Mouse (Mus musculus) midbrain, embryonic 13.5 days (tissue): ENCODE data around the gene Gm17455. TPM values are rescaled to one million over a fixed set of nuclear protein-coding genes. Genes with fewer than 3 reads are reported as not detected.

Source experiments
- ATAC-seq: fragments of 200-750 bp; cut with Nextera tagmentation; 2 replicates; pipeline ENCODE4 v1.8.0; 2017; ENCODE audit warnings: mild to moderate bottlenecking, moderate TSS enrichment, moderate library complexity
- H3K27ac ChIP-seq: fragments of 300-500 bp; sonication (generic); 2 replicates; pipeline ENCODE4 v1.5.1; 2015; ENCODE audit warnings: inconsistent platforms, mild to moderate bottlenecking, moderate library complexity
- H3K27me3 ChIP-seq: fragments of 300-500 bp; sonication (generic); 2 replicates; pipeline ENCODE4 v1.6.1; 2015; ENCODE audit warnings: mild to moderate bottlenecking, inconsistent platforms
- H3K36me3 ChIP-seq: fragments of 300-500 bp; sonication (generic); 2 replicates; pipeline ENCODE4 v1.6.1; 2015; ENCODE audit warnings: mild to moderate bottlenecking, inconsistent platforms
- H3K4me1 ChIP-seq: fragments of 300-500 bp; sonication (generic); replicated peaks from 2 replicates; pipeline ENCODE4 v1.6.1; 2015; ENCODE audit warnings: inconsistent platforms
- H3K4me2 ChIP-seq: fragments of 300-500 bp; sonication (generic); replicated peaks from 2 replicates; pipeline ENCODE4 v1.6.1; 2015; ENCODE audit warnings: moderate library complexity, mild to moderate bottlenecking, inconsistent platforms
- H3K4me3 ChIP-seq: fragments of 300-500 bp; sonication (generic); replicated peaks from 2 replicates; pipeline ENCODE4 v1.5.1; 2015; ENCODE audit warnings: mild to moderate bottlenecking, inconsistent platforms
- H3K9ac ChIP-seq: fragments of 300-500 bp; sonication (generic); replicated peaks from 2 replicates; pipeline ENCODE4 v1.6.1; 2015; ENCODE audit warnings: mild to moderate bottlenecking, inconsistent platforms
- H3K9me3 ChIP-seq: fragments of 300-500 bp; sonication (generic); 2 replicates; pipeline ENCODE4 v1.6.1; 2016; ENCODE audit warnings: mild to moderate bottlenecking, inconsistent platforms
- WGBS: fragments of 180-500 bp; shearing (Covaris S2); methylation state at CpG from one replicate; pipeline ENCODE4 v1.1.7; 2015; 5-methylcytosine and 5-hydroxymethylcytosine counted together
- polyA plus RNA-seq: library from polyadenylated mRNA; unstranded; fragments of >200 nt; fragmentation: Nextera tagmentation; extraction: Ambion mirVana; gene quantifications from 2 replicates; pipeline ENCODE4 v1.2.1, GENCODE M21; 2015

Gm17455 gene
- polyA plus RNA-seq, 1 experiment from 2014 or later: 7.9 TPM

GRCm38 (mm10) chr10:60400507-60401295, 1.2 kb downstream of the Gm17455 start:
- no peaks in the 10 kb centered on the region for H3K36me3 ChIP-seq
- no peak overlapping the region for H3K4me3 ChIP-seq
- H3K27ac ChIP-seq: no peak overlapping the region
- 0 out of 2 replicates have a peak overlapping the region, but pooled peaks have one; percentile 17 for H3K9ac ChIP-seq
- peaks cover 23% of the 10 kb centered on the region for H3K4me1 ChIP-seq
- H3K27me3 ChIP-seq: no peaks in the 10 kb centered on the region
- no peaks in the 10 kb centered on the region for H3K9me3 ChIP-seq
- no peak overlapping the region for H3K4me2 ChIP-seq
- no peak for ATAC-seq
- WGBS: 83% methylated on average over 11 of the region's 11 CpGs

GRCm38 (mm10) chr10:60405460-60406177, 6.1 kb downstream of the Gm17455 start:
- peaks cover 11% of the 10 kb centered on the region for H3K27me3 ChIP-seq
- H3K9me3 ChIP-seq: no peaks in the 10 kb centered on the region
- H3K27ac ChIP-seq: no peak overlapping the region
- peaks cover 10% of the 10 kb centered on the region; the same call in 1 of the 2 replicates for H3K4me1 ChIP-seq
- no peak overlapping the region for H3K4me2 ChIP-seq
- ATAC-seq: no peak
- WGBS: 57% methylated on average over 7 of the region's 7 CpGs
- H3K4me3 ChIP-seq: no peak overlapping the region
- H3K9ac ChIP-seq: no peak overlapping the region
- H3K36me3 ChIP-seq: no peaks in the 10 kb centered on the region

GRCm38 (mm10) chr10:60407831-60408230, 8.3 kb downstream of the Gm17455 start:
- Histone ChIP-seq H3K4me2 (no peak overlapping the region), H3K9me3 (no peaks in the 10 kb centered on the region), H3K27me3 (peaks cover 15% of the 10 kb centered on the region), H3K9ac (no peak overlapping the region), H3K27ac (no peak overlapping the region), H3K36me3 (no peaks in the 10 kb centered on the region), H3K4me1 (0 out of 2 replicates have a peak, but pooled peaks cover 8% of the 10 kb centered on the region), H3K4me3 (no peak overlapping the region)
- ATAC-seq: peak; percentile 70; the same call in 1 of the 2 replicates
- WGBS: 4% methylated on average over 5 of the region's 5 CpGs

GRCm38 (mm10) chr10:60411794-60412193, 12.3 kb downstream of the Gm17455 start:
- Histone ChIP-seq H3K27me3 (peaks cover 15% of the 10 kb centered on the region), H3K4me2 (no peak overlapping the region), H3K27ac (no peak overlapping the region), H3K4me3 (no peak overlapping the region), H3K9me3 (no peaks in the 10 kb centered on the region), H3K36me3 (no peaks in the 10 kb centered on the region), H3K9ac (no peak overlapping the region), H3K4me1 (no peaks in the 10 kb centered on the region)
- WGBS: 29% methylated on average over 5 of the region's 5 CpGs
- no peak for ATAC-seq

- no peak overlapping the region for H3K4me3 ChIP-seq
- H3K4me1 ChIP-seq: no peaks in the 10 kb centered on the region
- no peaks in the 10 kb centered on the region for H3K9me3 ChIP-seq
- 85% methylated on average over 2 of the region's 2 CpGs for WGBS
- H3K27ac ChIP-seq: no peak overlapping the region
- H3K27me3 ChIP-seq: peaks cover 14% of the 10 kb centered on the region
- no peaks in the 10 kb centered on the region for H3K36me3 ChIP-seq
- no peak overlapping the region for H3K4me2 ChIP-seq
- no peak overlapping the region for H3K9ac ChIP-seq
- ATAC-seq: no peak
Measured at GRCm38 (mm10) chr10:60413756-60414155, 14.2 kb downstream of the Gm17455 start.

GRCm38 (mm10) chr10:60417041-60417440, 17.5 kb downstream of the Gm17455 start:
- no peaks in the 10 kb centered on the region for H3K9me3 ChIP-seq
- H3K4me1 ChIP-seq: no peaks in the 10 kb centered on the region
- ATAC-seq: no peak
- no peak overlapping the region for H3K4me3 ChIP-seq
- no peak overlapping the region for H3K4me2 ChIP-seq
- no peak overlapping the region for H3K9ac ChIP-seq
- no peaks in the 10 kb centered on the region for H3K36me3 ChIP-seq
- 89% methylated on average over 2 of the region's 2 CpGs for WGBS
- H3K27me3 ChIP-seq: peaks cover under 1% of the 10 kb centered on the region; the same call in 1 of the 2 replicates
- H3K27ac ChIP-seq: no peak overlapping the region

- ATAC-seq: peak; percentile 52; the same call in 1 of the 2 replicates
- H3K36me3 ChIP-seq: no peaks in the 10 kb centered on the region
- WGBS: 17% methylated on average over 3 of the region's 3 CpGs
Measured at GRCm38 (mm10) chr10:60418137-60418536, 18.6 kb downstream of the Gm17455 start.

GRCm38 (mm10) chr10:60419624-60420023, 20.1 kb downstream of the Gm17455 start:
- H3K4me2 ChIP-seq: no peak overlapping the region
- H3K27me3 ChIP-seq: no peaks in the 10 kb centered on the region
- no peak overlapping the region for H3K9ac ChIP-seq
- no peaks in the 10 kb centered on the region for H3K4me1 ChIP-seq
- H3K9me3 ChIP-seq: no peaks in the 10 kb centered on the region
- 22% methylated on average over 4 of the region's 4 CpGs for WGBS
- H3K27ac ChIP-seq: no peak overlapping the region
- no peak overlapping the region for H3K4me3 ChIP-seq
- no peak for ATAC-seq
- no peaks in the 10 kb centered on the region for H3K36me3 ChIP-seq

More at GRCm38 (mm10) chr10:60418137-60418536, 18.6 kb downstream of the Gm17455 start:
- Histone ChIP-seq H3K9ac (no peak overlapping the region), H3K4me3 (no peak overlapping the region), H3K4me1 (no peaks in the 10 kb centered on the region), H3K27ac (no peak overlapping the region), H3K9me3 (no peaks in the 10 kb centered on the region), H3K27me3 (no peaks in the 10 kb centered on the region), H3K4me2 (no peak overlapping the region)

- no peak for ATAC-seq
- Histone ChIP-seq H3K27me3 (no peaks in the 10 kb centered on the region), H3K9ac (no peak overlapping the region), H3K4me1 (no peaks in the 10 kb centered on the region), H3K36me3 (no peaks in the 10 kb centered on the region), H3K4me2 (no peak overlapping the region), H3K9me3 (peaks cover 11% of the 10 kb centered on the region), H3K4me3 (no peak overlapping the region), H3K27ac (no peak overlapping the region)
- WGBS: 66% methylated on average over 7 of the region's 7 CpGs
Measured at GRCm38 (mm10) chr10:60422756-60423155, 23.2 kb downstream of the Gm17455 start.

GRCm38 (mm10) chr10:60430001-60430400, 30.5 kb downstream of the Gm17455 start:
- H3K4me1 ChIP-seq: peaks cover 21% of the 10 kb centered on the region
- no peak overlapping the region for H3K4me3 ChIP-seq
- 45% methylated on average over 10 of the region's 10 CpGs for WGBS
- H3K36me3 ChIP-seq: no peaks in the 10 kb centered on the region
- peaks cover 11% of the 10 kb centered on the region for H3K9me3 ChIP-seq
- no peak overlapping the region for H3K4me2 ChIP-seq
- no peak for ATAC-seq
- H3K27ac ChIP-seq: peak overlapping the region; percentile 30; the same call in 1 of the 2 replicates
- no peak overlapping the region; the same call in 1 of the 2 replicates for H3K9ac ChIP-seq
- peaks cover 8% of the 10 kb centered on the region; the same call in 1 of the 2 replicates for H3K27me3 ChIP-seq

- no peak for ATAC-seq
- H3K9ac ChIP-seq: no peak overlapping the region
- peak overlapping the region; percentile 30; the same call in 1 of the 2 replicates for H3K27ac ChIP-seq
- H3K4me1 ChIP-seq: peaks cover 21% of the 10 kb centered on the region
- 12% methylated on average over 6 of the region's 6 CpGs for whole genome bisulfite sequencing
- no peak overlapping the region for H3K4me3 ChIP-seq
- no peaks in the 10 kb centered on the region for H3K36me3 ChIP-seq
- no peak overlapping the region for H3K4me2 ChIP-seq
- H3K27me3 ChIP-seq: peaks cover 8% of the 10 kb centered on the region; the same call in 1 of the 2 replicates
- H3K9me3 ChIP-seq: peaks cover 6% of the 10 kb centered on the region
Measured at GRCm38 (mm10) chr10:60430591-60430990, 31.1 kb downstream of the Gm17455 start.

- ATAC-seq: 0 out of 2 replicates have a peak, but pooled peaks have one; percentile 38
- Histone ChIP-seq H3K4me1 (peaks cover 21% of the 10 kb centered on the region), H3K9ac (no peak overlapping the region), H3K36me3 (no peaks in the 10 kb centered on the region), H3K27ac (no peak overlapping the region), H3K4me3 (no peak overlapping the region), H3K27me3 (peaks cover 8% of the 10 kb centered on the region; the same call in 1 of the 2 replicates), H3K4me2 (no peak overlapping the region), H3K9me3 (no peaks in the 10 kb centered on the region)
- WGBS: 34% methylated on average over 4 of the region's 4 CpGs
Measured at GRCm38 (mm10) chr10:60432679-60433078, 33.2 kb downstream of the Gm17455 start.
